Mouse (Mus musculus) kidney, embryonic 14.5 days (tissue): ENCODE measurements around the gene Amotl1. TPM values are rescaled to one million over a fixed set of nuclear protein-coding genes. Genes with fewer than 3 reads are reported as not detected.
A peak's percentile ranks its signal among the peaks of the same experiment; 100 is the strongest.
"Not testable (repeated sequence)": the region's sequence is repeated elsewhere in the genome, so short reads cannot be mapped to it uniquely, and the experiment has no call there.

Source experiments
- ATAC-seq: fragments of 200-750 bp; cut with Nextera tagmentation; 2 replicates; pipeline ENCODE4 v1.8.0; 2017; ENCODE audit warnings: moderate number of reproducible peaks, mild to moderate bottlenecking, moderate TSS enrichment, moderate library complexity; ENCODE audit not compliant: low FRiP score, low TSS enrichment
- H3K27ac ChIP-seq: fragments of 300-500 bp; sonication (generic); 2 replicates; pipeline ENCODE4 v1.5.1; 2014; ENCODE audit warnings: low read depth, mild to moderate bottlenecking, low read length, moderate library complexity, mixed read lengths
- H3K27me3 ChIP-seq: fragments of 300-500 bp; sonication (generic); 2 replicates; pipeline ENCODE4 v1.6.1; 2014; ENCODE audit warnings: mild to moderate bottlenecking, low read length; ENCODE audit not compliant: control insufficient read depth, insufficient read depth
- H3K36me3 ChIP-seq: fragments of 300-500 bp; sonication (generic); 2 replicates; pipeline ENCODE4 v1.6.1; 2014; ENCODE audit warnings: low read length, mixed read lengths; ENCODE audit not compliant: control insufficient read depth, insufficient read depth
- H3K4me1 ChIP-seq: fragments of 300-500 bp; sonication (generic); 2 replicates; pipeline ENCODE4 v1.6.1; 2014; ENCODE audit warnings: low read length, mixed read lengths; ENCODE audit not compliant: control insufficient read depth, insufficient read depth
- H3K4me2 ChIP-seq: fragments of 300-500 bp; sonication (generic); replicated peaks from 2 replicates; pipeline ENCODE4 v1.6.1; 2014; ENCODE audit warnings: low read depth, mild to moderate bottlenecking, low read length
- H3K4me3 ChIP-seq: fragments of 300-500 bp; sonication (generic); 2 replicates; pipeline ENCODE4 v1.5.1; 2014; ENCODE audit warnings: mild to moderate bottlenecking, low read length
- H3K9ac ChIP-seq: fragments of 300-500 bp; sonication (generic); 2 replicates; pipeline ENCODE4 v1.6.1; 2014; ENCODE audit warnings: low read depth, mild to moderate bottlenecking, low read length, moderate library complexity
- H3K9me3 ChIP-seq: fragments of 300-500 bp; sonication (generic); 2 replicates; pipeline ENCODE4 v1.6.1; 2016; ENCODE audit warnings: low read length; ENCODE audit not compliant: control insufficient read depth
- WGBS: fragments of 180-500 bp; shearing (Covaris S2); extraction: QIAGEN DNeasy Blood & Tissue Kit; methylation state at CpG from one replicate; pipeline ENCODE4 v1.1.7; 2014; 5-methylcytosine and 5-hydroxymethylcytosine counted together
- polyA plus RNA-seq: library from polyadenylated mRNA; unstranded; fragments of >200 nt; fragmentation: Nextera tagmentation; extraction: Ambion mirVana; gene quantifications from 2 replicates; pipeline ENCODE4 v1.2.1, GENCODE M21; 2014

Amotl1 gene
- polyA plus RNA-seq, 1 experiment from 2014 or later: 32.9 TPM

DNA sequence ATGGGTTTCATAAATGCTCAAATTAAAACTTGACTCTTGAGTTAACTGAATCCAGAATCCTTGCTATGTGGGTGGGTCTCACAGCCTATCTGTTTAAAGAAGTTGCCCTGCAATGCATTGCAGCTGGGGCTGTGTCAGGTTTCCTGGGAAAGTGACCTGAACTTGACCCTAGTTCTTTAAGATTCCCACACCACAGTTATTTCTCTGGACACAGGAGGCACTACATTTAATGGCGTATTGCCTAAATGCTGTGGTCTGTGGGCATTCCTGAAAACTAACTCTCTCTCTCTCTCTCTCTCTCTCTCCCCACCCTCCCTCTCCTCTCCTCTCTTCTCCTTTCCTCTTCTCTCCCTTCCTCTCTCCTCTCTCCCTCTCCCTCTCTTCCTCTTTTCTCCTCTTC, 59.2 kb downstream of the Amotl1 start:
- Histone ChIP-seq H3K27ac (peak overlapping the region; percentile 9; the same call in 1 of the 2 replicates), H3K9me3 (no peaks in the 10 kb centered on the region), H3K4me2 (no peak overlapping the region), H3K36me3 (peaks cover 15% of the 10 kb centered on the region; the same call in 1 of the 2 replicates), H3K27me3 (no peaks in the 10 kb centered on the region), H3K4me3 (no peak overlapping the region), H3K4me1 (peaks cover 17% of the 10 kb centered on the region), H3K9ac (no peak overlapping the region)
- 8% methylated on average over 1 of the region's 1 CpGs for WGBS
- peak; percentile 86 for ATAC-seq

DNA sequence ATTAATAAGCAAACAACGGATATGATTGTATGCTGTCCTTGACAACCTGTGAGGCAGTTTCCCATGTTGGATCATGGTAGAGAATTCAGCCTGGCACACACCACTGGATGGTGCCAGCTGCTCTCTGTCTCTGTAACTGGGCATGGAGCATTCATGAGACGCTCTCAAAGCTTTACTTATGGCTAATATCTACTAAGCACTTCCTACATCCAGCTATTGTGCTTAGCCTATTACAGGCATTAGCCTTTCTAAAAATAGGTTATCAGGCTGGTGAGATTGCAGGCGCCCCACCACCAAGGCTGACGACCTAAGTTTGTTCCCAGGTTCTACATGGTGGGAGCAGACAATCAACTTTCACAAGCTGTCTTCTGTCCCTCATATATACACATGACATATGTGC, 65.9 kb downstream of the Amotl1 start:
- Histone ChIP-seq H3K9ac (no peak overlapping the region), H3K36me3 (peaks cover 24% of the 10 kb centered on the region), H3K4me1 (0 out of 2 replicates have a peak, but pooled peaks cover 2% of the 10 kb centered on the region), H3K27me3 (no peaks in the 10 kb centered on the region), H3K27ac (no peak overlapping the region), H3K4me3 (no peak overlapping the region), H3K4me2 (no peak overlapping the region), H3K9me3 (no peaks in the 10 kb centered on the region)
- WGBS: 90% methylated on average over 4 of the region's 4 CpGs
- ATAC-seq: no peak

DNA sequence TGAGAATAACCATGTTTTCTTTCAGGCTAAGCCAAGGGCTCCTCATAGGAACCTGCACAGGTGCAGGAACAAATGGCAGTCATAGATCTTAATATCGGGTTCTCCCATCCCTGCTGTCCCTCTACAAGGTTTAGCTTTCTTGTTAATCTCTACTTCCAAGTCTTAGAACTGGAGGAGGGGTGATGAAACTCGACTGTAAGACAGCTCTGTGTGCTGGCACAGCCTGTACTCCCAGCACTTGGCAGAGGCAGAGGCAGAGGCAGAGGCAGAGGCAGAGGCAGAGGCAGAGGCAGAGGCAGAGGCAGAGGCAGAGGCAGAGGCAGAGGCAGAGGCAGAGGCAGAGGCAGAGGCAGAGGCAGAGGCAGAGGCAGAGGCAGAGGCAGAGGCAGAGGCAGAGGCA, 68.5 kb downstream of the Amotl1 start:
- peaks cover 34% of the 10 kb centered on the region for H3K36me3 ChIP-seq
- H3K4me2 ChIP-seq, ATAC-seq, H3K4me1 ChIP-seq, H3K9me3 ChIP-seq, H3K27ac ChIP-seq, H3K27me3 ChIP-seq, H3K9ac ChIP-seq, H3K4me3 ChIP-seq: not testable (repeated sequence)
- whole genome bisulfite sequencing: 72% methylated on average over 2 of the region's 2 CpGs

DNA sequence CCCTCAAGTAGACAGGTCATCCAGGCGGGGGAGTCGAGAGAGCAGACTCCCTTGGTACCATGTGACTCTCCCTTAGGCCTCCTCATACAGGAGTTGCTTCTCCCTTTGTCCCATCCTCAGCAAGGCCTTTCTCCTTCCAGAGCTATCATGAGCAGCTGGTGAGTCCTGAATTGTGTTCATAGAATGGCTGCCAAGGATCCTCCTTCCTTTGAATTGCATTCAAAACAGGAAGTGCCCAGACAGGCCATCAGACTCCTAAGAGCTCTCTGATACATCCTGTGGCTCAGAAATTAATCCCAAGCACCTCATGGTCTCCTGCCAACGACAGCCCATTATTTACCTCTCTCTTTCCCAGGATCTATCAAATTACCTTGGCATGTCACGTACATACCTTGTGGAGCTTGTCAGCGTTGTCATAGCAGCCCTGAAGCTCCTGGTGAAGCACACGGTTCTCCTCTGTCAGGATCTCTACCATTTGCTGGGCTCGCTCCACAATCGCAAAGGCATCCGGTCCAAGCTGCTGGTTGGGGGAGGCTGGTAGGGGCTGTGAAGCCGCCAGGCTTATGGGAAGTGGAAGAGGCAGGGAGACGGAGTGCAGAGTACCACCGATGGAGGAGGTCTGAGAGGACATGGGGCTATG, 70.0 kb downstream of the Amotl1 start:
- H3K27ac ChIP-seq: peak overlapping the region; percentile 37; the same call in 1 of the 2 replicates
- no peaks in the 10 kb centered on the region for H3K9me3 ChIP-seq
- ATAC-seq: 0 out of 2 replicates have a peak, but pooled peaks have one; percentile 28
- 0 out of 2 replicates have a peak, but pooled peaks cover 2% of the 10 kb centered on the region for H3K4me1 ChIP-seq
- H3K4me3 ChIP-seq: no peak overlapping the region
- H3K4me2 ChIP-seq: no peak overlapping the region
- 61% methylated on average over 12 of the region's 12 CpGs for WGBS
- H3K9ac ChIP-seq: no peak overlapping the region
- H3K27me3 ChIP-seq: no peaks in the 10 kb centered on the region
- H3K36me3 ChIP-seq: peaks cover 38% of the 10 kb centered on the region

DNA sequence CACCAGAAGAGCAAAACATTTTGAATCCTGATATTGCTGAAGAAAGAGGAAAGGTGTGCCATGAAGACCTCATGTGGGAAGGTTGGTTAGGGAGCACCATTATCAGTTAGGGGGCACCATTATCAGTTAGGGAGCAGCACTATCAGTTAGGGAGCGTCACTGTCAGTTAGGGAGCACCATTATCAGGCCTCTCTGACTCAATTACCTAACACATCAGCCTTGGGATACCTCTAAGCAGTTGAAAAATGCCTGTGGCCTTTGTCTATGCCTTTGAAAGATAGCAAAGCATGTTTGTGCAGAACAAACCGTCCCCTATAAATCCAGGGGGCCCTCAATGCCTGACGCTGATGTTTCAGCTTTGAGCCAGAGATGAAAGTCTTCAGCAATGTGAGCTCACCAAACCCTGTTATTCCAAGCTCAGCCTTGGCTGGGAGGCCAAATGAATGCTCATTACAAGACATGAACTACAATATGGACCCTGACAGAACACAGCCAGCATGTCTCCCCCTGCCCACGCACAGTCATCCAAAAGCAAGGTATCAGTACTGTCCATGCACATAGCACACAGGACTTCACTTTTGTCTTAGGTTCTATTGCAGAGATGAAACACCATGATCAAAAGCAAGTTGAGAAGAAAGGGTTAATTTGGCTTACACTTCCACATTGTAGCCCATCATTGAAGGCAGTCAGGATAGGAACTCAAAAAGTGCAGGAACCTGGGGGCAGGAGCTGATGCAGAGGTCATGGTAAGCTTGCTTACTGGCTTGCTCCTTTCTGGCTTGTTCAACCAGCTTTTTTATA, 75.5 kb downstream of the Amotl1 start:
- no peak overlapping the region for H3K9ac ChIP-seq
- no peak overlapping the region for H3K4me2 ChIP-seq
- H3K27ac ChIP-seq: no peak overlapping the region
- no peak overlapping the region for H3K4me3 ChIP-seq
- no peaks in the 10 kb centered on the region for H3K4me1 ChIP-seq
- no peaks in the 10 kb centered on the region for H3K9me3 ChIP-seq
- H3K27me3 ChIP-seq: no peaks in the 10 kb centered on the region
- no peak for ATAC-seq
- 89% methylated on average over 4 of the region's 4 CpGs for WGBS
- peaks cover 64% of the 10 kb centered on the region for H3K36me3 ChIP-seq

DNA sequence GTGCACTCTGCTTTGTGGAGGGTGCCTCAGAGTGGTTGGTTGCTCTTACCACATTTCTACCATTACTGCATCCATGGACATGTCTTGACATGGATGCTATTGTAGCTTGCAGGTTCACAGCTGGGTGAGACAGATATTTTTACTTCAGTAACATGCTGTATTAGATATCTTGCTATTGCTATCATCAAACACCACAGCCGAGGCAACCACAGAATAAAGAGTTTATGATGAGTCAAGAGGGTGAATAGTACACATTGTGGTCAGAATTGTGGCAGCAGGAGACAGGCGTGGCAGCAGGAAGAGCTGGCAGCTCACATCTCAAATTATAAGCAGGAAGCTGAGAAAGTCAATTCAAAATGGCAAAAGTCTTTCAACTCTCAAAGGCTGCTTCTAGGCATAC, 76.4 kb downstream of the Amotl1 start:
- Histone ChIP-seq H3K27me3 (no peaks in the 10 kb centered on the region), H3K27ac (no peak overlapping the region), H3K9ac (no peak overlapping the region), H3K4me3 (no peak overlapping the region), H3K9me3 (no peaks in the 10 kb centered on the region), H3K4me1 (no peaks in the 10 kb centered on the region), H3K36me3 (peaks cover 69% of the 10 kb centered on the region), H3K4me2 (no peak overlapping the region)
- WGBS: 88% methylated on average over 2 of the region's 2 CpGs
- ATAC-seq: no peak

DNA sequence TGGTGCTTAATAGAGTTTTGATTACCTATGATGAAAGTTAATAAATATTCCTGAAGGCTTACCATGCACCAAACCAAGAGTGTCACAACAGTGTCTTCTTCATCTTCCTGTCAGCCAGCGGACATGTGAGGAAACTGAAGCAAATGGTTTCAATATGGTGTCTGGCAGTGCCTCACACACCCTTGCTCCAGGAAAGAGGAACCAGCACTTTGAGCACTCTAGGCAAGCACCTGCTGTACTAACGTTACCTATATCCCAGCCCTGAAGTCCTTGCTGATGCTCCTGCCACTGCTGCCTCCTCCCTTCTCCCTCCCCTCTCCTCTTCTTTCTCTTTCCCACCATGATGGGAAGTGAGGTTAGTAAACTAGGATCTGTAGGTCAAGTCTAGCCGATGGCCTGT, 80.4 kb downstream of the Amotl1 start:
- Histone ChIP-seq H3K4me3 (no peak overlapping the region), H3K4me1 (no peaks in the 10 kb centered on the region), H3K27me3 (no peaks in the 10 kb centered on the region), H3K36me3 (peaks cover 79% of the 10 kb centered on the region), H3K9ac (no peak overlapping the region), H3K4me2 (no peak overlapping the region), H3K27ac (no peak overlapping the region), H3K9me3 (no peaks in the 10 kb centered on the region)
- WGBS: 92% methylated on average over 3 of the region's 3 CpGs
- no peak for ATAC-seq

DNA sequence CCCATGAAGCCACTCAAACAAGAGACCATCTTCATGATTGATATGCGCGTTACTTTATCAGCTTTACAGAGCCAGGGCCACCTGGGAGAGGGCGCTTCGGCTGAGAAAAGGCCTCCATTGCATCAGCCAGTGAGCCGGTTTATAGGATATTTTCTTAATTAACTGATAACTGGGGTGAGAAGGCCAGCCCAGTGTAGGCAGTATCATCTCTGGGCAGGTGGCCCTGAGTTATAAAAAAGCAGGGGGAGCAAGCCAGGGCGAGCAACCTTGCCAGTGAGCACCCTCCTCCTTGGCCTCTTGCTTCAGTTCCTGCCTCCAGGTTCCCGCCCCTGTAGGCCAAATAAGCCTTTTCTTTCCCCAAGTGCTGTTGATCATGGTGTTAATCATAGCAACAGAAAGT, 81.5 kb downstream of the Amotl1 start:
- H3K9ac ChIP-seq: no peak overlapping the region
- WGBS: 91% methylated on average over 7 of the region's 7 CpGs
- no peaks in the 10 kb centered on the region for H3K4me1 ChIP-seq
- no peaks in the 10 kb centered on the region for H3K9me3 ChIP-seq
- no peak overlapping the region for H3K27ac ChIP-seq
- H3K27me3 ChIP-seq: no peaks in the 10 kb centered on the region
- peaks cover 75% of the 10 kb centered on the region for H3K36me3 ChIP-seq
- no peak overlapping the region for H3K4me2 ChIP-seq
- H3K4me3 ChIP-seq: no peak overlapping the region
- no peak for ATAC-seq

DNA sequence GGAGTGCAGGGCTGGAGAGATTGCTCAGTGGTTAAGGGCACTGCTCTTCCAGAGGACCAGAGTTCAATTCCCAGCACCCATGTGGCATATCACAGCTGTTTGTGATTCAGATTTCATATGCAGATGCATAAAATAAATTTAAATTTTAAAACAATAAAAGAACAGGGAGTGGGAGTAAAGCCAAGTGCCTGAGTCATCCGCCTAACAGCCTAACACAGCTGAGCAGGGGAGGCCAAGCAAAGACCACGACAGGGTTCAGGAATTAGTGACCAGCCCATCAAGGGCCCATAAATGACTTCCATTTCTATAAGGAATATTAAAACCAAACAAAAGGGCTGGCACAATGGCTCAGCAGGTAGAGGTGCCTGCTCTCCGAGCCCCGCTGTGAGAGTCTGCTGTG, 84.3 kb downstream of the Amotl1 start:
- H3K4me3 ChIP-seq: no peak overlapping the region
- ATAC-seq: no peak
- no peaks in the 10 kb centered on the region for H3K4me1 ChIP-seq
- H3K27ac ChIP-seq: no peak overlapping the region
- no peaks in the 10 kb centered on the region for H3K27me3 ChIP-seq
- no peaks in the 10 kb centered on the region for H3K9me3 ChIP-seq
- WGBS: 88% methylated on average over 4 of the region's 4 CpGs
- H3K36me3 ChIP-seq: peaks cover 87% of the 10 kb centered on the region
- H3K4me2 ChIP-seq: no peak overlapping the region
- H3K9ac ChIP-seq: no peak overlapping the region
